Mouse (Mus musculus) lung, embryonic 14.5 days (tissue): ENCODE measurements around the gene Mthfd2. TPM values are rescaled to one million over a fixed set of nuclear protein-coding genes. Genes with fewer than 3 reads are reported as not detected.
"Not testable (repeated sequence)": the region's sequence is repeated elsewhere in the genome, so short reads cannot be mapped to it uniquely, and the experiment has no call there.

Experiments used
- ATAC-seq: fragments of 200-750 bp; cut with Nextera tagmentation; 2 replicates; pipeline ENCODE4 v1.8.0; 2017; ENCODE audit warnings: mild to moderate bottlenecking, moderate TSS enrichment, moderate library complexity; ENCODE audit not compliant: insufficient read depth
- DNase-seq: peaks from one replicate; pipeline ENCODE4 v3.0.0-alpha.2; 2015
- H3K27ac ChIP-seq: fragments of 300-500 bp; sonication (generic); 2 replicates; pipeline ENCODE4 v1.5.1; 2014; ENCODE audit warnings: low read depth, mild to moderate bottlenecking, moderate library complexity
- H3K27me3 ChIP-seq: fragments of 300-500 bp; sonication (generic); 2 replicates; pipeline ENCODE4 v1.6.1; 2014; ENCODE audit warnings: low read length, control low read depth; ENCODE audit not compliant: insufficient read depth
- H3K36me3 ChIP-seq: fragments of 300-500 bp; sonication (generic); 2 replicates; pipeline ENCODE4 v1.6.1; 2014; ENCODE audit warnings: control low read depth; ENCODE audit not compliant: insufficient read depth
- H3K4me1 ChIP-seq: fragments of 300-500 bp; sonication (generic); 2 replicates; pipeline ENCODE4 v1.6.1; 2014; ENCODE audit warnings: antibody characterized with exemption, control low read depth; ENCODE audit not compliant: insufficient read depth
- H3K4me2 ChIP-seq: fragments of 300-500 bp; sonication (generic); 2 replicates; pipeline ENCODE4 v1.6.1; 2014; ENCODE audit warnings: mild to moderate bottlenecking
- H3K4me3 ChIP-seq: fragments of 300-500 bp; sonication (generic); 2 replicates; pipeline ENCODE4 v1.5.1; 2014; ENCODE audit warnings: low read depth, low read length
- H3K9ac ChIP-seq: fragments of 300-500 bp; sonication (generic); 2 replicates; pipeline ENCODE4 v1.6.1; 2014
- H3K9me3 ChIP-seq: fragments of 300-500 bp; sonication (generic); 2 replicates; pipeline ENCODE4 v1.6.1; 2016; ENCODE audit warnings: low read depth, low read length, control low read depth
- CTCF ChIP-seq: IDR thresholded peaks from 2 replicates; pipeline ENCODE4 v1.5.1; 2016; ENCODE audit warnings: antibody characterized with exemption, low read depth
- WGBS: fragments of 180-500 bp; shearing (Covaris S2); extraction: QIAGEN DNeasy Blood & Tissue Kit; methylation state at CpG from one replicate; pipeline ENCODE4 v1.1.7; 2014; 5-methylcytosine and 5-hydroxymethylcytosine counted together
- polyA plus RNA-seq: library from polyadenylated mRNA; unstranded; fragments of >200 nt; fragmentation: Nextera tagmentation; extraction: Ambion mirVana; gene quantifications from 2 replicates; pipeline ENCODE4 v1.2.1, GENCODE M21; 2014

The Mthfd2 gene
- polyA plus RNA-seq, 1 experiment from 2014 or later = 47.3 TPM

GRCm38 (mm10) chr6:83350172-83350571, 24.5 kb upstream of the Mthfd2 start:
- TF ChIP-seq CTCF = no peak
- H3K9ac ChIP-seq = peak overlapping the region; percentile 79
- 77% methylated on average over 7 of the region's 7 CpGs for WGBS
- ATAC-seq (no peak), DNase-seq (no peak)
- H3K27ac ChIP-seq = no peak overlapping the region
- peak overlapping the region; percentile 61 for H3K4me3 ChIP-seq
- no peaks in the 10 kb centered on the region for H3K4me1 ChIP-seq
- peak overlapping the region; percentile 80 for H3K4me2 ChIP-seq
- no peaks in the 10 kb centered on the region for H3K27me3 ChIP-seq
- peaks cover 26% of the 10 kb centered on the region for H3K36me3 ChIP-seq
- no peaks in the 10 kb centered on the region for H3K9me3 ChIP-seq

GRCm38 (mm10) chr6:83349274-83349958, 23.7 kb upstream of the Mthfd2 start:
- peak overlapping the region; percentile 42; the same call in 1 of the 2 replicates for H3K27ac ChIP-seq
- H3K4me1 ChIP-seq = no peaks in the 10 kb centered on the region
- no peaks in the 10 kb centered on the region for H3K27me3 ChIP-seq
- peak; percentile 95 for ATAC-seq
- H3K4me2 ChIP-seq = peak overlapping the region; percentile 80
- peak overlapping the region; percentile 61 for H3K4me3 ChIP-seq
- H3K36me3 ChIP-seq = peaks cover 19% of the 10 kb centered on the region
- peak; percentile 91 for DNase-seq
- H3K9ac ChIP-seq = peak overlapping the region; percentile 79
- peak; percentile 61 for TF ChIP-seq CTCF
- no peaks in the 10 kb centered on the region for H3K9me3 ChIP-seq
- under 1% methylated on average over 53 of the region's 53 CpGs for WGBS

- peak within 1 kb of the TSS; percentile 80 for H3K4me2 ChIP-seq
- ATAC-seq (0 out of 2 replicates have a peak, but pooled peaks have one; percentile 3), DNase-seq (no peak)
- 32% methylated on average over 6 of the region's 6 CpGs for WGBS
- H3K36me3 ChIP-seq = peaks cover 16% of the 10 kb centered on the region; the same call in 1 of the 2 replicates
- TF ChIP-seq CTCF = no peak
- H3K4me3 ChIP-seq = peak within 1 kb of the TSS; percentile 61
- peak within 1 kb of the TSS; percentile 42; the same call in 1 of the 2 replicates for H3K27ac ChIP-seq
- H3K27me3 ChIP-seq = no peaks in the 10 kb centered on the region
- no peaks in the 10 kb centered on the region for H3K4me1 ChIP-seq
- no peaks in the 10 kb centered on the region for H3K9me3 ChIP-seq
- H3K9ac ChIP-seq = peak within 1 kb of the TSS; percentile 79
These were observed 23.2 kb upstream of the Mthfd2 start, which contains the start of gene Bola3 for GRCm38 (mm10) chr6:83348873-83349272. Gene Bola3, plus strand, starts transcription at chr6:83349147.

- H3K27me3 ChIP-seq = no peaks in the 10 kb centered on the region
- peaks cover 14% of the 10 kb centered on the region for H3K36me3 ChIP-seq
- no peaks in the 10 kb centered on the region for H3K4me1 ChIP-seq
- peak; percentile 56 for DNase-seq
- no peak for TF ChIP-seq CTCF
- H3K9me3 ChIP-seq = no peaks in the 10 kb centered on the region
- no peak overlapping the region for H3K4me2 ChIP-seq
- no peak overlapping the region for H3K27ac ChIP-seq
- no peak overlapping the region for H3K4me3 ChIP-seq
- H3K9ac ChIP-seq = no peak overlapping the region
- WGBS = 62% methylated on average over 3 of the region's 3 CpGs
- peak; percentile 48 for ATAC-seq
These were observed 22.2 kb upstream of the Mthfd2 start for GRCm38 (mm10) chr6:83347916-83348315.

GRCm38 (mm10) chr6:83345285-83345684, 19.6 kb upstream of the Mthfd2 start:
- H3K27ac ChIP-seq, H3K4me3 ChIP-seq, ATAC-seq, H3K4me1 ChIP-seq, DNase-seq, H3K4me2 ChIP-seq, H3K9me3 ChIP-seq, H3K27me3 ChIP-seq, H3K9ac ChIP-seq: not testable (repeated sequence)
- peaks cover 28% of the 10 kb centered on the region for H3K36me3 ChIP-seq
- WGBS = 85% methylated on average over 8 of the region's 8 CpGs

- ATAC-seq (no peak), DNase-seq (no peak)
- H3K9me3 ChIP-seq = no peaks in the 10 kb centered on the region
- H3K27ac ChIP-seq = no peak overlapping the region
- H3K4me2 ChIP-seq = no peak overlapping the region
- no peak overlapping the region for H3K9ac ChIP-seq
- TF ChIP-seq CTCF = no peak
- H3K27me3 ChIP-seq = no peaks in the 10 kb centered on the region
- H3K4me3 ChIP-seq = no peak overlapping the region
- H3K36me3 ChIP-seq = peaks cover 51% of the 10 kb centered on the region
- WGBS = 91% methylated on average over 2 of the region's 2 CpGs
- H3K4me1 ChIP-seq = no peaks in the 10 kb centered on the region
These were observed 17.2 kb upstream of the Mthfd2 start for GRCm38 (mm10) chr6:83342957-83343356.

GRCm38 (mm10) chr6:83341387-83341786, 15.7 kb upstream of the Mthfd2 start:
- H3K4me1 ChIP-seq = no peaks in the 10 kb centered on the region
- no peak for ATAC-seq
- no peak overlapping the region for H3K9ac ChIP-seq
- no peak for DNase-seq
- H3K4me3 ChIP-seq = no peak overlapping the region
- no peaks in the 10 kb centered on the region for H3K9me3 ChIP-seq
- no peaks in the 10 kb centered on the region for H3K27me3 ChIP-seq
- no peak overlapping the region for H3K27ac ChIP-seq
- H3K4me2 ChIP-seq = no peak overlapping the region
- H3K36me3 ChIP-seq = peaks cover 63% of the 10 kb centered on the region
- 70% methylated on average over 3 of the region's 3 CpGs for WGBS
- TF ChIP-seq CTCF = no peak
